Mouse (Mus musculus): ENCODE data around the gene Stbd1. TPM values are rescaled to one million over a fixed set of nuclear protein-coding genes. Genes with fewer than 3 reads are reported as not detected.

Gene Stbd1
- 12.2 and 13.4 TPM in 2 replicates for polyA plus RNA-seq (2015; fragmentation: Nextera tagmentation; extraction: Ambion mirVana)

GRCm38 (mm10) chr5:92602691-92603690 lies at the start of gene Stbd1:
TSS of gene Stbd1 (plus strand) at chr5:92603041.
- Histone ChIP-seq H3K4me2 (peak within 1 kb of the TSS; percentile 90), H3K27ac (no peak within 1 kb of the TSS), H3K36me3 (peaks cover 4% of the 10 kb centered on the region; the same call in 1 of the 2 replicates), H3K27me3 (peaks cover 6% of the 10 kb centered on the region), H3K9ac (peak within 1 kb of the TSS; percentile 77), H3K4me1 (no peaks in the 10 kb centered on the region), H3K9me3 (no peaks in the 10 kb centered on the region), H3K4me3 (peak within 1 kb of the TSS; percentile 68)
- under 1% methylated on average over 68 of the region's 69 CpGs for WGBS
- peak; percentile 85 for ATAC-seq (ENCODE audit: insufficient number of reproducible peaks, insufficient read depth, low FRiP score, low TSS enrichment, low read depth)

DNA sequence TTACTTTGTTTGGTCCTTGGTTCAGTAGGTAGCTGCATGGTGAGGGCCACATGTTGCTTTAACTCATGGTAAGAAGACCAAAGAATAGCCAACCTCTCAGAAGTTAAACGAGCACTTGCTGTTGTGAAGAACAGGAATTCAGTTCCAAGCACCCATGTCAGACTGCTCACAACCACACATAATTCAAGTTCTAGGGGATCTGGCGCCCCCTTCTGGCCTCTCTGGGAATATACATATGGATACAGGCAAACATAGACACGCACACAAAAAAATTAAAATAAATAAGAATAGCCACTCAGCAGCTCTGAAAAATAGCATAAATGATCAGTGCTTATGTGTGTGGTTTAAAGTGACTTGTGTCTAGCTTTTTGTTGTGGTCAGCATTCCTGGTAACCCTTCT lies 48.9 kb upstream of the Stbd1 start:
- WGBS, result 67% methylated on average over 3 of the region's 3 CpGs
- no peak for ATAC-seq (ENCODE audit: insufficient number of reproducible peaks, insufficient read depth, low FRiP score, low TSS enrichment, low read depth)
- no peaks in the 10 kb centered on the region for H3K27me3 ChIP-seq
- H3K36me3 ChIP-seq, result no peaks in the 10 kb centered on the region
- H3K4me2 ChIP-seq, result no peak overlapping the region
- H3K27ac ChIP-seq, result no peak overlapping the region
- no peaks in the 10 kb centered on the region for H3K9me3 ChIP-seq
- peaks cover 4% of the 10 kb centered on the region; the same call in 1 of the 2 replicates for H3K4me1 ChIP-seq
- H3K9ac ChIP-seq, result no peak overlapping the region
- no peak overlapping the region for H3K4me3 ChIP-seq

- peaks cover 4% of the 10 kb centered on the region; the same call in 1 of the 2 replicates for H3K4me1 ChIP-seq
- H3K4me3 ChIP-seq, result no peak overlapping the region
- H3K27ac ChIP-seq, result no peak overlapping the region
- no peaks in the 10 kb centered on the region for H3K36me3 ChIP-seq
- no peak for ATAC-seq (ENCODE audit: insufficient number of reproducible peaks, insufficient read depth, low FRiP score, low TSS enrichment, low read depth)
- H3K9me3 ChIP-seq, result no peaks in the 10 kb centered on the region
- H3K4me2 ChIP-seq, result no peak overlapping the region
- WGBS, result 65% methylated on average over 4 of the region's 4 CpGs
- no peak overlapping the region for H3K9ac ChIP-seq
- no peaks in the 10 kb centered on the region for H3K27me3 ChIP-seq
Measured at GRCm38 (mm10) chr5:92554443-92554842, 48.4 kb upstream of the Stbd1 start.

- WGBS, result 65% methylated on average over 16 of the region's 16 CpGs
- Histone ChIP-seq H3K4me2 (no peak within 1 kb of the TSS), H3K27ac (no peak within 1 kb of the TSS), H3K27me3 (no peaks in the 10 kb centered on the region), H3K36me3 (no peaks in the 10 kb centered on the region), H3K9me3 (no peaks in the 10 kb centered on the region), H3K4me3 (no peak within 1 kb of the TSS), H3K9ac (no peak within 1 kb of the TSS), H3K4me1 (peaks cover 4% of the 10 kb centered on the region; the same call in 1 of the 2 replicates)
- ATAC-seq (ENCODE audit: insufficient number of reproducible peaks, insufficient read depth, low FRiP score, low TSS enrichment, low read depth), result no peak
Measured at GRCm38 (mm10) chr5:92554891-92555511, 47.8 kb upstream of the Stbd1 start, which contains the start of gene Fam47e. TSS of gene Fam47e (plus strand) at chr5:92555069.

GRCm38 (mm10) chr5:92555905-92556304 lies 46.9 kb upstream of the Stbd1 start:
- 98% methylated on average over 1 of the region's 1 CpGs for WGBS
- no peaks in the 10 kb centered on the region for H3K36me3 ChIP-seq
- H3K27me3 ChIP-seq, result no peaks in the 10 kb centered on the region
- no peak for ATAC-seq (ENCODE audit: insufficient number of reproducible peaks, insufficient read depth, low FRiP score, low TSS enrichment, low read depth)
- H3K9ac ChIP-seq, result no peak overlapping the region
- no peak overlapping the region for H3K27ac ChIP-seq
- H3K4me3 ChIP-seq, result no peak overlapping the region
- H3K4me2 ChIP-seq, result no peak overlapping the region
- peaks cover 4% of the 10 kb centered on the region; the same call in 1 of the 2 replicates for H3K4me1 ChIP-seq
- H3K9me3 ChIP-seq, result no peaks in the 10 kb centered on the region

DNA sequence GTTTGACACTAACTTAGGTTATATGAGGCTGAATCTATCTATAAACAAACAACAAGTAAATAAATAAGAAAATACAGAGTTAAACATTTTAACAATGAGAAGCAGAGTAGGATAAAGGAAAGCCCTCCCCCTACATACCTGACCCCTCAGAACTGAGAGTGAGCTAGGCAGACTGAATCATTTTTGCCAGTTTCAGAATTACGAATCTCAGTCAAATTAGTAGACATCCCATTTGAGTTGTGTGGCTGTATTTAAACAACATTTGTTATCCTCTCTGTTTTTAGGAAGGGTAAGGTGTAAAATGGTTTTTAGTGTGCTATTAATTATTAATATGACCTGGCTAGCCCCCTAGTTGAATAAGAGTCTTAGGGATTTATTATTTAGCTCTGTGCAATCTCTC lies 45.3 kb upstream of the Stbd1 start:
- Histone ChIP-seq H3K9ac (no peak overlapping the region), H3K36me3 (no peaks in the 10 kb centered on the region), H3K27me3 (no peaks in the 10 kb centered on the region), H3K27ac (no peak overlapping the region), H3K4me3 (no peak overlapping the region), H3K4me1 (peaks cover 12% of the 10 kb centered on the region; the same call in 1 of the 2 replicates), H3K9me3 (no peaks in the 10 kb centered on the region), H3K4me2 (no peak overlapping the region)
- 88% methylated on average over 1 of the region's 1 CpGs for WGBS
- ATAC-seq (ENCODE audit: insufficient number of reproducible peaks, insufficient read depth, low FRiP score, low TSS enrichment, low read depth), result no peak

- no peaks in the 10 kb centered on the region for H3K9me3 ChIP-seq
- H3K4me3 ChIP-seq, result no peak overlapping the region
- H3K27me3 ChIP-seq, result no peaks in the 10 kb centered on the region
- H3K4me2 ChIP-seq, result no peak overlapping the region
- no peak overlapping the region for H3K9ac ChIP-seq
- peaks cover 24% of the 10 kb centered on the region; the same call in 1 of the 2 replicates for H3K4me1 ChIP-seq
- H3K36me3 ChIP-seq, result no peaks in the 10 kb centered on the region
- H3K27ac ChIP-seq, result no peak overlapping the region
- WGBS, result 79% methylated on average over 2 of the region's 2 CpGs
- peak; percentile 52; the same call in 1 of the 2 replicates for ATAC-seq (ENCODE audit: insufficient number of reproducible peaks, insufficient read depth, low FRiP score, low TSS enrichment, low read depth)
Measured at GRCm38 (mm10) chr5:92560201-92560600, 42.6 kb upstream of the Stbd1 start.

DNA sequence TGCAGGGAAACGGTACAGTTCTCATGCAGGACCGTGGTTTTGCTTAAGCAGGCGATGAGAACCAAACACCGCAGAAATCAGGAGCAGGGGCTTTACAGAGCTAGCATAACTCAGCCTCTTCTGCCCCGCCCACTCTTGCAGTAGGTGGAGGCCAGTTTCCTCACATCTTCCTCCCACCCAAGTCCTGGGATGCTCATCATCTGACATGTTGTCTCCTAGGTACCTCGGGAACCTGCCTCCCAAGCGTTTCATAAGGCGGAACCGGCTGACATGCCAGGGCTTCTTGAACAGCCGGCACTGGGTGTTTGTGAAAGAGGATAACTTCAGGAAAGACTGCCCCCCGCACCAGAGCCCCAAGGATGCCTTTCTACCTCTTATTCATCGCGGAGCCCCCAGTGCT lies 40.8 kb upstream of the Stbd1 start:
- Histone ChIP-seq H3K36me3 (no peaks in the 10 kb centered on the region), H3K4me2 (no peak overlapping the region), H3K27me3 (no peaks in the 10 kb centered on the region), H3K4me1 (peaks cover 24% of the 10 kb centered on the region; the same call in 1 of the 2 replicates), H3K9me3 (no peaks in the 10 kb centered on the region), H3K9ac (no peak overlapping the region), H3K27ac (no peak overlapping the region), H3K4me3 (no peak overlapping the region)
- 66% methylated on average over 13 of the region's 13 CpGs for WGBS
- no peak for ATAC-seq (ENCODE audit: insufficient number of reproducible peaks, insufficient read depth, low FRiP score, low TSS enrichment, low read depth)

DNA sequence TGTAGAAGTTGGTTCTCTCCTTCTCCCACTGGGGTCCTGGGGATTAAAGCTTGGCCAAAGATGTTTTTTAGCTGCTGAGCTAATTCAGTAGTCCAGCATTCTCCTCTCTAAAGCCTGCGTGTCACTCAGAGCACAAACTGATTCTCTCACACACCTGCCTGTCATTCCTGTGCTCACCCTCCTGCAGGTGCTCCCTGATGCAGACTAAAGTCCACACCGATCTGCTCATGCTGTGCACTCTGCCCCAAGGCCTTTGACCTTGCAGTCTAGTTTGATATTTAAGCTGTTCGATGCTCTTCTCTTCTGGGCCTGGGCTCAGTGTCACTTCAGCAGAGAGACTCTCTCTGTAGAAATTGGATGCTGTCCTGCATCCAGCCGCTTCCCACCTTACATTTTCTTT lies 31.6 kb upstream of the Stbd1 start:
- Histone ChIP-seq H3K4me3 (no peak overlapping the region), H3K27ac (no peak overlapping the region), H3K4me2 (no peak overlapping the region), H3K9me3 (no peaks in the 10 kb centered on the region), H3K4me1 (no peaks in the 10 kb centered on the region), H3K36me3 (no peaks in the 10 kb centered on the region), H3K9ac (no peak overlapping the region), H3K27me3 (no peaks in the 10 kb centered on the region)
- ATAC-seq (ENCODE audit: insufficient number of reproducible peaks, insufficient read depth, low FRiP score, low TSS enrichment, low read depth), result no peak
- 77% methylated on average over 4 of the region's 4 CpGs for WGBS

DNA sequence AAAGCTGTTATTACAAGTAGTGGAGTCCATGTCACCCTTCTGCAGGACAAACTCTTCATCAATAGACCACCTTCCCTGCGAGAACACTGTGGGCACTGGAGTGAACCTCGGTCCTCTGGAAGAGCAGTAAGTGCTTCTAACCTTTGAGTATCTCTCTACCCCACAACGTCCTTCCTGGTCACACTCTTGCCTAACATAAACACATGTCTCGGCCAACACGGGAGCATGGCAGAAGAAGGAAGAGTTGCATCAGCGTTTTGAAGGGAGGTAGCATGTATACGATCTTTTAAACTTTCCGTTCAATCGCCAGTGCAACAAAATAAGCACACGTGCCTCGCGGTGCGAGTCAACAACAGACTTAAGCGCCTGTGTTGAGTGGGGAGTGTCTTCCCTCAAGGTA lies 23.3 kb upstream of the Stbd1 start:
- Histone ChIP-seq H3K9ac (no peak overlapping the region), H3K4me2 (no peak overlapping the region), H3K9me3 (no peaks in the 10 kb centered on the region), H3K27ac (no peak overlapping the region), H3K4me1 (no peaks in the 10 kb centered on the region), H3K36me3 (no peaks in the 10 kb centered on the region), H3K27me3 (no peaks in the 10 kb centered on the region), H3K4me3 (no peak overlapping the region)
- ATAC-seq (ENCODE audit: insufficient number of reproducible peaks, insufficient read depth, low FRiP score, low TSS enrichment, low read depth), result no peak
- WGBS, result 84% methylated on average over 14 of the region's 14 CpGs

DNA sequence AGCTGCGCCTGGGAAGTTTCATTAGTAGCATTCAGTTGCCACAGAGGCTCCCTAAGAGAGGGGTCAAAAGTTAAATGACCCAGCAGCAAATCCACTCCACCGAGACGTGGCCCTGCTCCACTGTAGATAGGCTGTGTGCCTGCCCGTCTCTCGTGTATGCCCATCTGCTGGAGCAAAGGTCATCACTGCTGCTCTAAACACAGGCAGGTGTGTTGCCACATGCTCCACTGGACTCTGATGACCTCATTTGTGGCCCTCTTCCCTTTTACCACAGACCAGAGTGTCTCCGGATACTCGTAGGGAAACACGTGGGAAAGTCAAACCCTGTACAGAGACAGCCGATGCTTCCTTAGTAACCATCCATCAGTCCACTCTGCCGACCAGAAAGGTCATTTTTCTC lies 16.9 kb upstream of the Stbd1 start:
- Histone ChIP-seq H3K4me1 (no peaks in the 10 kb centered on the region), H3K9ac (no peak overlapping the region), H3K4me3 (no peak overlapping the region), H3K36me3 (no peaks in the 10 kb centered on the region), H3K9me3 (no peaks in the 10 kb centered on the region), H3K27me3 (no peaks in the 10 kb centered on the region), H3K4me2 (no peak overlapping the region), H3K27ac (no peak overlapping the region)
- WGBS, result 58% methylated on average over 10 of the region's 10 CpGs
- no peak for ATAC-seq (ENCODE audit: insufficient number of reproducible peaks, insufficient read depth, low FRiP score, low TSS enrichment, low read depth)
